Mouse (Mus musculus): Measurements from ENCODE around the gene Tex2.

DNA sequence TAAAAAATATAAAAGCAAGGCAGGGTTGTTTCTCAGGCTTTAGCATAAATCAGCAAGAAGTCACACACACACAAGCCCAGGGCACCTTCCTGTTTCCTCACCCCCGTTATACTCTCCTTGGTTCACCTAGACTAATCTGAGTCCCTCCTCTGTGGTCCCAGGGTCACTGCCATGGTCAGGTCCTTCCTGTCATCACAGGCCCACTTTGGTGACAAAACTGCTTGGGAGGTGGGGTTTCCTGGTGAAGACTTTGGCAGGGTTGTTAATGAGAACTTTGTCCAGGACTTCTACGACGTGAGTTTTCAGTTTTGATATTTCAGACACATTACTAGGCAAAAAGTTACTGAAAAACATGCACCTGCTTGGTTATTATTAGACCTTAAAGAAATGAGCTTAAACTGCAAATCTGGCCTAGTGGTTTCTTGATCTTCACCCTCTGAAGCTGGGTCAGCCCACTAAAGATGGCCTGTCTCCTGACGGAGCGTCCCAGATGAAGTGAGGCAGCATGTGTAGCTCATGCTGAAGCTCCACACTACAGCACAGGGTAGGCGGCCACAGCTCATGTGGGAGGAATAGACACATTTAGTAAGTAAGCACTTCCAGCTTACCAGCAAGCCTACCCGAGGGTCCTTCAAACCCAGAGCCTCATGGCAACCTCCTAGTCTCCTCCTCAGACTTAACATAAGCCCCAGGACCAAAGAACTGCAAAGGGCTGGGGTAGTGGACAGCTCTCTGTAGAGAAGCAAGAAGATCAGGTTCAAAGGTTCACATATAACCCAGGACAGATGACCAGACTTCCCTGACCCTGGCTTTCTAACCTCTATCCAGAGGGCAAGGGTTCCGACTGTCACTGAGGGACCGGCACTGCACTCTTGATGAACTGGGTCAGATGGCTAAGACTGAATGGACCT, 133.3 kb downstream of the Tex2 start:
- TF ChIP-seq POLR2A (IDR thresholded peaks at IDR 0.05; ENCODE audit: low read depth, low read length), result no peak
- no peak for TF ChIP-seq CTCF (IDR thresholded peaks at IDR 0.05; ENCODE audit: extremely low read depth, insufficient read depth, insufficient read length, insufficient replicate concordance)
